Mouse (Mus musculus): ENCODE data around the gene Gins1. TPM values are rescaled to one million over a fixed set of nuclear protein-coding genes. Genes with fewer than 3 reads are reported as not detected.

The Gins1 gene
- 10.9 and 11.0 TPM in 2 replicates for polyA plus RNA-seq (2015; fragmentation: Nextera tagmentation; extraction: Ambion mirVana)

GRCm38 (mm10) chr2:150904936-150905450, at the start of gene Gins1:
TSS of gene Gins1 (plus strand) at chr2:150905400.

DNA sequence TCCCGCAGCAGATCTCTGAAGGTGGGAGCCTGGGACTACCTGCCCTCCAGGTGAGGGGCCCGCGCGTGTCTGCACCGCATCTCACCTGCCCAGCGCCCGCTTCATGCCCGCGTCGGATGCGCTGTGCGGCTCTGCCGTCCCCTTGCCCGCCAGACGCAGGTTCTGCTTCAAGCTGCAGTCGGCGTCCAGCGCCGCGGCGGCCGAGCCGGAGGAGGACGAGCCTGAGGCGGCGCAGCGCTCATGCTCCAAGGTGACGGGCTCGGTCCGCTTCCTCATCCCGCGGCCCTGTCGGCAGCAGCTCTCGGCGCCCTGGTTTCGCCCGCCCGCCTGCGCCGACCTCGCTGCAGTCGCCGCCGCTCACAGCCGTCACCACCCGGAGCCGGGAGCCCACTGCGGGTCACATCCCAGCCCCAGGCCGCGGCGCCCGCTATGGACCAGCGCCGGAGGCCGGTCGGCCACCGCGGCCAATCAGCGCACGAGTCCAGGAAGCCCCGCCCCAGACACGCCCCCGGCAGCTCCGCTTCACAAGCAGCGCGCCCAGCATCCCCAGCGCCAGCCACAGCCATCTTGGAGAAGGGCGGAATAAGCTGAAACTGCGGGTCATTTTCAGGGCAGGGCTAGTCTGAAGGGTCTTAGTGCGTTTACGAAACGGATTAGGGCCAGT, 796 bp upstream of the Gins1 start, which contains the start of gene Abhd12:
Abhd12 (minus strand) TSS at position 470 of the 664 bp plus-strand sequence.

Other genes with a start within 250 kb of the Gins1 start
- 6.2 and 6.3 TPM in 2 replicates for gene Acss1, start 236.9 kb upstream of the Gins1 start, polyA plus RNA-seq (2015; fragmentation: Nextera tagmentation; extraction: Ambion mirVana)
- gene Vsx1, start 216.0 kb upstream of the Gins1 start, polyA plus RNA-seq (2015; fragmentation: Nextera tagmentation; extraction: Ambion mirVana), result not detected in 2 replicates
- gene Entpd6, start 156.4 kb upstream of the Gins1 start, polyA plus RNA-seq (2015; fragmentation: Nextera tagmentation; extraction: Ambion mirVana), result 28.9 and 31.8 TPM in 2 replicates
- 422 and 474 TPM in 2 replicates for gene Pygb, start 118.7 kb upstream of the Gins1 start, polyA plus RNA-seq (2015; fragmentation: Nextera tagmentation; extraction: Ambion mirVana)
- gene Abhd12, start 659 bp upstream of the Gins1 start, polyA plus RNA-seq (2015; fragmentation: Nextera tagmentation; extraction: Ambion mirVana), result 134 and 143 TPM in 2 replicates
- 2.2 and 2.6 TPM in 2 replicates for gene Ninl, start 134.0 kb downstream of the Gins1 start, polyA plus RNA-seq (2015; fragmentation: Nextera tagmentation; extraction: Ambion mirVana)
- 20.3 and 24.9 TPM in 2 replicates for gene Nanp, start 134.0 kb downstream of the Gins1 start, polyA plus RNA-seq (2015; fragmentation: Nextera tagmentation; extraction: Ambion mirVana)
- not detected in 2 replicates for gene Gm14151, start 186.9 kb downstream of the Gins1 start, polyA plus RNA-seq (2015; fragmentation: Nextera tagmentation; extraction: Ambion mirVana)
- not detected in 2 replicates for gene Gm14147, start 192.8 kb downstream of the Gins1 start, polyA plus RNA-seq (2015; fragmentation: Nextera tagmentation; extraction: Ambion mirVana)